Mouse (Mus musculus) thymus, adult 2 months (tissue): Measurements from ENCODE around the gene Rusc2. TPM values are rescaled to one million over a fixed set of nuclear protein-coding genes. Genes with fewer than 3 reads are reported as not detected.

Experiments used
- DNase-seq: peaks from one replicate; pipeline ENCODE4 v3.0.0; 2021
- H3K27ac ChIP-seq: fragments of 200-500 bp; 2 replicates; pipeline ENCODE4 v1.5.1; 2012; ENCODE audit warnings: low read length, control low read depth; ENCODE audit not compliant: control insufficient read depth, insufficient read depth
- H3K27me3 ChIP-seq: fragments of 200-500 bp; 2 replicates; pipeline ENCODE4 v1.6.1; 2012; ENCODE audit warnings: mild to moderate bottlenecking, low read length, moderate library complexity, mixed read lengths; ENCODE audit not compliant: control insufficient read depth, insufficient read depth
- H3K36me3 ChIP-seq: fragments of 200-500 bp; 2 replicates; pipeline ENCODE4 v1.6.1; 2012; ENCODE audit warnings: mild to moderate bottlenecking, low read length, moderate library complexity; ENCODE audit not compliant: control insufficient read depth, insufficient read depth
- H3K4me1 ChIP-seq: fragments of 200-500 bp; replicated peaks from 2 replicates; pipeline ENCODE4 v1.6.1; 2012; ENCODE audit warnings: low read length; ENCODE audit not compliant: control insufficient read depth, insufficient read depth
- H3K4me3 ChIP-seq: fragments of 200-500 bp; 2 replicates; pipeline ENCODE4 v1.5.1; 2012; ENCODE audit warnings: mild to moderate bottlenecking, low read length, control low read depth, moderate library complexity; ENCODE audit not compliant: control insufficient read depth, insufficient read depth
- CTCF ChIP-seq: fragments of 200-500 bp; IDR thresholded peaks from 2 replicates; pipeline ENCODE4 v1.5.1; 2012; ENCODE audit warnings: mild to moderate bottlenecking, control low read depth, low read length, moderate library complexity, borderline replicate concordance; ENCODE audit not compliant: control insufficient read depth, poor library complexity, insufficient read depth; ENCODE audit errors: extremely low read depth
- POLR2A ChIP-seq: fragments of 200-500 bp; IDR thresholded peaks from 2 replicates; pipeline ENCODE4 v1.6.1; 2012; ENCODE audit warnings: mild to moderate bottlenecking, low read length, control low read depth, moderate library complexity; ENCODE audit not compliant: control insufficient read depth, poor library complexity, insufficient read depth; ENCODE audit errors: extremely low read depth
- WGBS: fragments of 180-500 bp; shearing (Covaris S2); methylation state at CpG from one replicate; pipeline ENCODE4 v1.1.7; 2018; 5-methylcytosine and 5-hydroxymethylcytosine counted together
- polyA plus RNA-seq: library from polyadenylated mRNA; depleted of rRNA; stranded (reverse); fragments of >200 nt; gene quantifications from 2 replicates; pipeline ENCODE4 v1.2.3, GENCODE M21; 2012

The Rusc2 gene
- polyA plus RNA-seq, 1 experiment: 4.2 TPM

GRCm38 (mm10) chr4:43442456-43443361, 60.9 kb downstream of the Rusc2 start:
- DNase-seq: peak; percentile 69
- TF ChIP-seq POLR2A: peak; percentile 39; the same call in 1 of the 2 replicates
- no peak for TF ChIP-seq CTCF
- Histone ChIP-seq H3K27me3 (no peaks in the 10 kb centered on the region), H3K27ac (peak overlapping the region; percentile 68), H3K4me1 (peaks cover 7% of the 10 kb centered on the region; the same call in 1 of the 2 replicates), H3K4me3 (peak overlapping the region; percentile 57), H3K36me3 (no peaks in the 10 kb centered on the region)
- 2% methylated on average over 81 of the region's 88 CpGs for WGBS

DNA sequence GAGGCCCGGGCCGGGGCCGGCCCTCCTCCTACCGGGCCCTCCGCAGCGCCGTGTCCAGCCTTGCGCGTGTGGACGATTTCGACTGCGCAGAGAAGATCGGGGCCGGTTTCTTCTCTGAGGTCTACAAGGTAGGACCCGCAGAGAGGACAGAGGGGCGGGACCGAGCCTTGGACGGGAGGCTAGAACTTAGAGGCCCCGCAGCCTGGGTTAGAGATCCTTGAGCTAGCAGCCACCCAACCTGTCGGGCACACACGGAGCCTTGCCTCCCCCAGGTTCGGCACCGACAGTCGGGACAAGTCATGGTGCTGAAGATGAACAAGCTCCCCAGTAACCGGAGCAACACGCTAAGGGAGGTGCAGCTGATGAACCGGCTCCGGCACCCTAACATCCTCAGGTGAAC, 61.7 kb downstream of the Rusc2 start:
- 4% methylated on average over 28 of the region's 28 CpGs for WGBS
- TF ChIP-seq CTCF (no peak), POLR2A (no peak)
- Histone ChIP-seq H3K4me3 (peak overlapping the region; percentile 57), H3K27me3 (no peaks in the 10 kb centered on the region), H3K27ac (no peak overlapping the region), H3K4me1 (peaks cover 7% of the 10 kb centered on the region; the same call in 1 of the 2 replicates), H3K36me3 (no peaks in the 10 kb centered on the region)
- peak; percentile 40 for DNase-seq

GRCm38 (mm10) chr4:43447251-43447650, 65.5 kb downstream of the Rusc2 start:
- WGBS: 82% methylated on average over 13 of the region's 13 CpGs
- H3K27ac ChIP-seq: no peak overlapping the region
- H3K36me3 ChIP-seq: no peaks in the 10 kb centered on the region
- H3K27me3 ChIP-seq: no peaks in the 10 kb centered on the region
- no peak for DNase-seq
- TF ChIP-seq CTCF: no peak
- no peak for TF ChIP-seq POLR2A
- peaks cover 8% of the 10 kb centered on the region for H3K4me1 ChIP-seq
- no peak overlapping the region for H3K4me3 ChIP-seq

DNA sequence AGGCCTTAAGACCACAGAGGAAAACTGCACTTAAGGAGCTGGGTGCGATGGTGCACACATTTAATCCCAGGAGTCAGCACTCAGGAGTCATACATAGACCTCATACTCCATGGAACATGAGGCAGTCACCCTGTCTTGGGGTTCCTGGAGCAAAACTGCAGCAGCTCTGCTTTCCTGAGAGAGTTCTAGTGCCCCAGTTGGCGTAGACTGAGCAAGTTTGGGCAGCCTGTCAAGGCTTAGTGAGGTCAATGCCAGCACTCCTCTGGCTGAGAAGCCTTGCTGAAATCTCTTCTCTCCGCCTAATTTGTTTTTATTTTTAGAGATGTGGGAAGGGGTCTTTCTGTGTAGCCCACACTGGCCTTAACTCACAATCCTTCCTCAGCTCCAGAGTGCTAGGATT, 66.8 kb downstream of the Rusc2 start:
- no peaks in the 10 kb centered on the region for H3K36me3 ChIP-seq
- TF ChIP-seq POLR2A: no peak
- no peak for TF ChIP-seq CTCF
- no peak overlapping the region for H3K27ac ChIP-seq
- no peaks in the 10 kb centered on the region for H3K27me3 ChIP-seq
- peaks cover 19% of the 10 kb centered on the region for H3K4me1 ChIP-seq
- H3K4me3 ChIP-seq: no peak overlapping the region
- DNase-seq: no peak
- 95% methylated on average over 3 of the region's 3 CpGs for WGBS

GRCm38 (mm10) chr4:43452315-43452714, 70.5 kb downstream of the Rusc2 start:
- Histone ChIP-seq H3K27ac (no peak overlapping the region), H3K27me3 (no peaks in the 10 kb centered on the region), H3K4me3 (no peak overlapping the region), H3K4me1 (peaks cover 48% of the 10 kb centered on the region), H3K36me3 (no peaks in the 10 kb centered on the region)
- TF ChIP-seq CTCF (no peak), POLR2A (no peak)
- WGBS: 87% methylated on average over 11 of the region's 11 CpGs
- no peak for DNase-seq

- H3K4me1 ChIP-seq: peaks cover 50% of the 10 kb centered on the region
- H3K36me3 ChIP-seq: no peaks in the 10 kb centered on the region
- WGBS: 1% methylated on average over 17 of the region's 18 CpGs
- no peaks in the 10 kb centered on the region for H3K27me3 ChIP-seq
- no peak overlapping the region for H3K27ac ChIP-seq
- peak; percentile 40 for DNase-seq
- H3K4me3 ChIP-seq: peak overlapping the region; percentile 38
- TF ChIP-seq POLR2A: no peak
- no peak for TF ChIP-seq CTCF
Measured at GRCm38 (mm10) chr4:43453413-43453812, 71.6 kb downstream of the Rusc2 start.
